Mouse (Mus musculus) ES-E14 (cell line): ENCODE results near the gene Gm17364.

Experiments used
- CHD2 ChIP-seq: IDR thresholded peaks from 2 replicates; pipeline ENCODE4 v1.6.1; 2014; ENCODE audit warnings: mild to moderate bottlenecking, low read depth, low read length, inconsistent platforms
- HCFC1 ChIP-seq: IDR thresholded peaks from 2 replicates; pipeline ENCODE4 v1.6.1; 2012; ENCODE audit warnings: low read length, inconsistent platforms, borderline replicate concordance; ENCODE audit not compliant: insufficient read depth
- ZC3H11A ChIP-seq: IDR thresholded peaks from 2 replicates; pipeline ENCODE4 v1.6.1; 2012; ENCODE audit warnings: low read depth, mild to moderate bottlenecking, inconsistent platforms, low read length, borderline replicate concordance
- ZNF384 ChIP-seq: IDR thresholded peaks from 2 replicates; pipeline ENCODE4 v1.6.1; 2012; ENCODE audit warnings: low read depth, low read length, inconsistent platforms

DNA sequence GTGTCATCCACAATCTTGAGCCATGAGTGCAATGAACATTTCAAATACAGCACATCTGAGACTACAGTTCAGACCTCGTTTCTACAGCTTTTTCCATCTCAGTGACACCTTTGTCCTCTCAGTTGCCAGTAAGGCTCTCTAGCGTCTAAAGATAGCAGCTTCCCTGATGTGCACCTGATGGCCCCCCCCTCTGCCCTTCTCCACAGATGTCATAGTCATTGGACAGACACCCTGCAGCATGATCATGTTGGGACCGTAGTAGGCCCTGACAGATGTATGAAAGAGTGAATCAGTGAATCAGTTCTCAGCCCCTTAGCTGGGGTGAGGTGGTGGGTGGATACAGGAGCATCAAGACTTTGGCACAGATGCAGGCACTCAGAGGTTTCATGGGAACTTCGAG lies 15.9 kb downstream of the Gm17364 start:
- no peak for TF ChIP-seq HCFC1
- no peak for TF ChIP-seq CHD2
- TF ChIP-seq ZC3H11A = no peak
- TF ChIP-seq ZNF384 = no peak
